Mouse (Mus musculus) CH12.LX (cell line): Measurements from ENCODE around the gene Fam205c.

Experiments
- BHLHE40 ChIP-seq: IDR thresholded peaks from 2 replicates; pipeline ENCODE4 v1.6.1; 2011; ENCODE audit warnings: mild to moderate bottlenecking, low read depth, low read length, improper control_type of control experiment
- CHD2 ChIP-seq: IDR thresholded peaks from 2 replicates; pipeline ENCODE4 v1.6.1; 2011; ENCODE audit warnings: low read length, improper control_type of control experiment
- CTCF ChIP-seq, 2 experiments: IDR thresholded peaks in 1 of 2; conservative IDR thresholded peaks in 1 of 2; 2 replicates each; pipeline ENCODE4 v1.5.1; 2011 to 2012; ENCODE audit warnings: low read depth in 2 of 2, low read length in 2 of 2, improper control_type of control experiment in 1 of 2, inconsistent platforms in 1 of 2, mild to moderate bottlenecking in 1 of 2, moderate library complexity in 1 of 2
- E2F4 ChIP-seq: IDR thresholded peaks from 2 replicates; pipeline ENCODE4 v1.6.1; 2011; ENCODE audit warnings: low read depth, low read length, improper control_type of control experiment; ENCODE audit not compliant: insufficient replicate concordance
- EP300 ChIP-seq: IDR thresholded peaks from 2 replicates; pipeline ENCODE4 v1.6.1; 2011; ENCODE audit warnings: low read length, improper control_type of control experiment
- GABPA ChIP-seq: IDR thresholded peaks from 2 replicates; pipeline ENCODE4 v1.6.1; 2012; ENCODE audit warnings: low read depth, low read length, improper control_type of control experiment, inconsistent platforms; ENCODE audit not compliant: insufficient replicate concordance
- HCFC1 ChIP-seq: IDR thresholded peaks from 2 replicates; pipeline ENCODE4 v1.6.1; 2012; ENCODE audit warnings: low read depth, mild to moderate bottlenecking, inconsistent platforms, low read length, improper control_type of control experiment
- KAT2A ChIP-seq: IDR thresholded peaks from 2 replicates; pipeline ENCODE4 v1.6.1; 2012; ENCODE audit warnings: low read length, improper control_type of control experiment, inconsistent platforms; ENCODE audit not compliant: insufficient replicate concordance
- MEF2A ChIP-seq: IDR thresholded peaks from 2 replicates; pipeline ENCODE4 v1.6.1; 2014; ENCODE audit warnings: low read depth, mild to moderate bottlenecking, inconsistent platforms, low read length, improper control_type of control experiment, borderline replicate concordance
- POLR2A ChIP-seq: IDR thresholded peaks from 2 replicates; pipeline ENCODE4 v1.6.1; 2011; ENCODE audit warnings: low read depth, mild to moderate bottlenecking, improper control_type of control experiment, low read length
- RAD21 ChIP-seq: IDR thresholded peaks from 2 replicates; pipeline ENCODE4 v1.6.1; 2011; ENCODE audit warnings: low read depth, mild to moderate bottlenecking, low read length, improper control_type of control experiment, moderate library complexity
- RCOR1 ChIP-seq: conservative IDR thresholded peaks from 2 replicates; pipeline ENCODE4 v1.6.1; 2012; ENCODE audit warnings: low read depth, mild to moderate bottlenecking, inconsistent platforms, low read length, improper control_type of control experiment
- SMC3 ChIP-seq: IDR thresholded peaks from 2 replicates; pipeline ENCODE4 v1.6.1; 2011; ENCODE audit warnings: low read depth, low read length, improper control_type of control experiment
- ZC3H11A ChIP-seq: IDR thresholded peaks from 2 replicates; pipeline ENCODE4 v1.6.1; 2012; ENCODE audit warnings: low read depth, mild to moderate bottlenecking, inconsistent platforms, low read length, improper control_type of control experiment

- TF ChIP-seq SMC3, result no peak
- no peak for TF ChIP-seq POLR2A
- TF ChIP-seq RCOR1, result no peak
- TF ChIP-seq GABPA, result no peak
- TF ChIP-seq CTCF (conservative IDR thresholded peaks at IDR 0.05 in 1 of 2, IDR thresholded peaks at IDR 0.05 in 1 of 2; ENCODE audit: low read depth in 2 of 2, low read length in 2 of 2), result no peak
- no peak for TF ChIP-seq CHD2
- TF ChIP-seq BHLHE40, result no peak
- TF ChIP-seq HCFC1, result no peak
- no peak for TF ChIP-seq ZC3H11A
- TF ChIP-seq EP300, result no peak
- TF ChIP-seq KAT2A, result no peak
- TF ChIP-seq E2F4, result no peak
- TF ChIP-seq RAD21, result no peak
- no peak for TF ChIP-seq MEF2A
These were observed 6.6 kb upstream of the Fam205c start for GRCm38 (mm10) chr4:42880677-42880948.
